Mouse (Mus musculus) cerebellum, adult 11-12 months (tissue): ENCODE data around the gene Pecam1.
A peak's percentile ranks its signal among the peaks of the same experiment; 100 is the strongest.
"Not testable (repeated sequence)": the region's sequence is repeated elsewhere in the genome, so short reads cannot be mapped to it uniquely, and the experiment has no call there.

ENCODE experiments used
- DNase-seq: peaks from one replicate; pipeline ENCODE4 v3.0.0; 2022

The Pecam1 gene

GRCm38 (mm10) chr11:106665328-106665727 is 85.1 kb downstream of the Pecam1 start:
- DNase-seq, result no peak

- no peak for DNase-seq
These were observed 85.7 kb downstream of the Pecam1 start for GRCm38 (mm10) chr11:106664691-106665090.

- DNase-seq, result no peak
These were observed 86.6 kb downstream of the Pecam1 start for GRCm38 (mm10) chr11:106663838-106664237.

- DNase-seq, result no peak
These were observed 87.6 kb downstream of the Pecam1 start for GRCm38 (mm10) chr11:106662634-106663407.

- DNase-seq, result no peak
These were observed 89.9 kb downstream of the Pecam1 start for GRCm38 (mm10) chr11:106660453-106661081.

- DNase-seq, result no peak
These were observed 90.7 kb downstream of the Pecam1 start for GRCm38 (mm10) chr11:106659598-106660295.

- DNase-seq, result peak; percentile 90
These were observed 92.2 kb downstream of the Pecam1 start for GRCm38 (mm10) chr11:106658051-106658880.

GRCm38 (mm10) chr11:106656896-106657498 is 93.4 kb downstream of the Pecam1 start:
- not testable (repeated sequence) for DNase-seq

- peak; percentile 62 for DNase-seq
These were observed 102.1 kb downstream of the Pecam1 start for GRCm38 (mm10) chr11:106648347-106648746.

GRCm38 (mm10) chr11:106642966-106643637 is 107.3 kb downstream of the Pecam1 start:
- no peak for DNase-seq

GRCm38 (mm10) chr11:106641580-106641979 is 108.8 kb downstream of the Pecam1 start:
- no peak for DNase-seq

- no peak for DNase-seq
These were observed 110.4 kb downstream of the Pecam1 start for GRCm38 (mm10) chr11:106640059-106640458.

GRCm38 (mm10) chr11:106639356-106639692 is 111.1 kb downstream of the Pecam1 start:
- DNase-seq, result no peak

- no peak for DNase-seq
These were observed 111.7 kb downstream of the Pecam1 start for GRCm38 (mm10) chr11:106638551-106639355.

- DNase-seq, result no peak
These were observed 112.7 kb downstream of the Pecam1 start for GRCm38 (mm10) chr11:106637754-106638153.

- DNase-seq, result no peak
These were observed 114.5 kb downstream of the Pecam1 start for GRCm38 (mm10) chr11:106635946-106636345.

- not testable (repeated sequence) for DNase-seq
These were observed 116.3 kb downstream of the Pecam1 start for GRCm38 (mm10) chr11:106634175-106634574.

GRCm38 (mm10) chr11:106633456-106633855 is 117.0 kb downstream of the Pecam1 start:
- DNase-seq, result no peak

- DNase-seq, result peak; percentile 35
These were observed 122.7 kb downstream of the Pecam1 start for GRCm38 (mm10) chr11:106627692-106628091.

GRCm38 (mm10) chr11:106625577-106625976 is 124.9 kb downstream of the Pecam1 start:
- DNase-seq, result no peak

GRCm38 (mm10) chr11:106623629-106624028 is 126.8 kb downstream of the Pecam1 start:
- no peak for DNase-seq
